Mouse (Mus musculus): ENCODE measurements around the gene Sspo.

- no peak for TF ChIP-seq CTCF (IDR thresholded peaks at IDR 0.05; ENCODE audit: control insufficient read depth, insufficient read depth, low read length)
- no peak for TF ChIP-seq POLR2A (IDR thresholded peaks at IDR 0.05; ENCODE audit: borderline replicate concordance, control insufficient read depth, low read depth, low read length)
Observed at GRCm38 (mm10) chr6:48541560-48542450, 93.8 kb downstream of the Sspo start.

Data from bone marrow, adult 2 months (tissue).